Mouse (Mus musculus) spleen, adult 2 months (tissue): Measurements from ENCODE around the gene Pcif1. TPM values are rescaled to one million over a fixed set of nuclear protein-coding genes. Genes with fewer than 3 reads are reported as not detected.
A peak's percentile ranks its signal among the peaks of the same experiment; 100 is the strongest.
"Not testable (repeated sequence)": the region's sequence is repeated elsewhere in the genome, so short reads cannot be mapped to it uniquely, and the experiment has no call there.

Experiments
- DNase-seq, 2 experiments: peaks; one replicate each; pipeline versions ENCODE4 v3.0.0 to v3.0.0-alpha.2; 2012 to 2021; ENCODE audit warnings: low spot score in 2 of 2, low read depth in 1 of 2
- H3K27ac ChIP-seq: fragments of 200-500 bp; 2 replicates; pipeline ENCODE4 v1.5.1; 2012; ENCODE audit warnings: low read length, inconsistent platforms; ENCODE audit not compliant: insufficient read depth
- H3K27me3 ChIP-seq: fragments of 200-500 bp; 2 replicates; pipeline ENCODE4 v1.6.1; 2012; ENCODE audit warnings: mild to moderate bottlenecking, moderate library complexity, low read length, inconsistent platforms; ENCODE audit not compliant: control insufficient read depth, insufficient read depth
- H3K36me3 ChIP-seq: fragments of 200-500 bp; 2 replicates; pipeline ENCODE4 v1.6.1; 2012; ENCODE audit warnings: mild to moderate bottlenecking, low read length, inconsistent platforms; ENCODE audit not compliant: control insufficient read depth, insufficient read depth
- H3K4me1 ChIP-seq: fragments of 200-500 bp; 2 replicates; pipeline ENCODE4 v1.6.1; 2011; ENCODE audit warnings: inconsistent platforms; ENCODE audit not compliant: control insufficient read depth, insufficient read depth, insufficient read length
- H3K4me3 ChIP-seq: fragments of 200-500 bp; 2 replicates; pipeline ENCODE4 v1.5.1; 2011; ENCODE audit warnings: mild to moderate bottlenecking, inconsistent platforms; ENCODE audit not compliant: insufficient read depth, insufficient read length; ENCODE audit errors: extremely low read depth
- CTCF ChIP-seq: fragments of 200-500 bp; IDR thresholded peaks from 2 replicates; pipeline ENCODE4 v1.5.1; 2011; ENCODE audit warnings: mild to moderate bottlenecking, inconsistent platforms; ENCODE audit not compliant: insufficient read depth, insufficient read length, insufficient replicate concordance; ENCODE audit errors: extremely low read depth
- POLR2A ChIP-seq: fragments of 200-500 bp; IDR thresholded peaks from 2 replicates; pipeline ENCODE4 v1.6.1; 2011; ENCODE audit warnings: low read depth, low read length, inconsistent platforms
- WGBS: fragments of 180-500 bp; shearing (Covaris S2); methylation state at CpG from one replicate; pipeline ENCODE4 v1.1.7; 2018; 5-methylcytosine and 5-hydroxymethylcytosine counted together
- polyA plus RNA-seq: library from polyadenylated mRNA; depleted of rRNA; stranded (reverse); fragments of >200 nt; gene quantifications from 2 replicates; pipeline ENCODE4 v1.2.3, GENCODE M21; 2012

Gene Pcif1
- polyA plus RNA-seq, 1 experiment: 33.2 TPM

DNA sequence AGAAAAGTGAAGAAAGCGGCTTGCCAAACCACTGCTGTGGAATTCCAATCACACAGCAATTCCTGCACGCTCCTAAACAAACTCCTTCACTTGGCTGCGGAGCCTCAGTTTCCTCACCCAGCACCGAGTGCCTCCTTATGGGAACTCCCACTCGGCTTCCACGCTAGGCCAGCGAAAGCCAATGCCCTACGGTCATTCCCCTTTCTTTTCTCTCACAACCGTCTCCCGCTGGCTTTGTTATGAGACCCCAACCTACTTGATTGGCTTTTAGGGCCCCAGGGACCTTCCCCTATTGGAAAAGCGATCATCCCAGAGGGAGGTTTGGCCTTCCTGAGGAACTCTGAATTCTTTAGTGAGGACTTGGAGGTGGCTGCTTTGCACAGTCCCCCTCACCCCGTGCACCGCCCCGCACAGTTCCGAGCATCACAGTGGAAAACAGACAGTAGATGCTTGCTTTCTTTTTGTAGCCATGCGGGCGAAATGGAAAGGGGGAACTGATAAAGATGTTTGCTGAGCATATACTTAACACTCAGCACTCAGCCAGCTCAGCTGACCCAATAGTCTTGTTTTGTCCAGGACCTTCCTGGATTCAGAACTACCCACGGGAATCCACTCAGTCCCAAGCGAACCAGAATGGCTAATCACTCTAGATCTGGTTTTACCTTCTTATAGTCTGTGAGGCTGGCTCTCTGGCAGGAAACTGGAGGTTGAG is 21.1 kb upstream of the Pcif1 start:
- H3K27me3 ChIP-seq: peaks cover 10% of the 10 kb centered on the region
- H3K27ac ChIP-seq: no peak overlapping the region
- no peak for DNase-seq
- no peak for TF ChIP-seq CTCF
- no peak for TF ChIP-seq POLR2A
- WGBS: 13% methylated on average over 19 of the region's 19 CpGs
- H3K4me1 ChIP-seq: peaks cover 17% of the 10 kb centered on the region
- H3K36me3 ChIP-seq: no peaks in the 10 kb centered on the region
- peak overlapping the region; percentile 65; the same call in 1 of the 2 replicates for H3K4me3 ChIP-seq

DNA sequence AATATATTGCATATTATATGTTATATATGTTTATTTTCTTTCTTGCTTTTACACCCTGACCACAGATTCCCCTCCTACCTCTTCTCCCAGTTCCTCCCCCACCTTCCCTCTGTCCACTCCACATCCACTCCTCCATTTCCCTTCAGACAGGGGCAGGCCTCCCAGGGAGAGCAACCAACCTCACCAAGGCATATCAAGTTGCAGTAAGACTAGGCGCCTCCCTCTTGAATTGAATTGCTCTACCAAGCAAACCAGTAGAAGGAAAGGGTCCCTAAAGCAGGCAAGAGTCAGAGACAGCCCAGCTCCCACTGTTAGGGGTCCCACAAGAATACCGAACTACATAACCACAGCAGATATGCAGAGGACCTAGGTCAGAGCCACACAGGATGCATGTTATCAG is 19.9 kb upstream of the Pcif1 start:
- Histone ChIP-seq H3K4me1 (peaks cover 17% of the 10 kb centered on the region), H3K27me3 (peaks cover 10% of the 10 kb centered on the region), H3K4me3 (no peak overlapping the region), H3K36me3 (no peaks in the 10 kb centered on the region), H3K27ac (no peak overlapping the region)
- WGBS: 72% methylated on average over 2 of the region's 2 CpGs
- TF ChIP-seq CTCF (no peak), POLR2A (no peak)
- no peak for DNase-seq

DNA sequence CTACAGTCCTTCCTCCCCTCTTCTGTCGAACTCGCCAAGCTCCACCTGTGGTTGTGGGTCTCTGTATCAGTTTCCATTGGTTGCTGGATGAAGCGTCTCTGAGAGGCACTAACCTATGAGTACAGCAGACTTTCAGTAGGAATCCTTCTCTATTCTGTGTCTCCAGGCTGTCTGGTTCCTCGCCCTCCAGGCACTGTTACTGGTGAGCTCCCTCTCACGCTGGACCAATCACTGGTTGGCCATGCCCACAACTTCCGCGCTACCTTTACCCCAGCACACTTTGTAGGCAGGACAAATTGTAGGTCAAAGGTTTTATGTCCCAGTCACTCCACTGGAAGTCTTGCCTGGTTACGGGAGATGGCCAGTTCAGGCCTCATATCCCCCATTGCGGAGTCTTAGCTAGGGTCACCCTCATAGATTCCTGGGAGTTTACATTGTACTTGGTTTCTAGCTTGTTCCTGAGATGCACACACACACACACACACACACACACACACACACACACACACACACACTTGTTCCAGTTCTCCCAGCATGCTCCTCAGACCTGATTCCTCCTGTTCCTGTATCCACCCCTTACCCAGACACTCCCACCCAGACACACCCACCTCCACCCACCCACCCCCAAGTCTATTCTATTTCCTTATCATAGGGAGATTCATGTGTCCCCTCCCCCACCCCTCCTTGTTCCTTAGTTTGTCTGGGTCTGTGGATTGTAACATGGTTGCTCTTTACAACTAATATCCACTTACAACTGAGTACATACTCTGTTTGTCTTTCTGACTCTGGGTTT is 19.3 kb upstream of the Pcif1 start:
- no peak overlapping the region for H3K4me3 ChIP-seq
- no peak for DNase-seq
- H3K27me3 ChIP-seq: peaks cover 10% of the 10 kb centered on the region
- 69% methylated on average over 9 of the region's 9 CpGs for WGBS
- no peak for TF ChIP-seq POLR2A
- no peak for TF ChIP-seq CTCF
- peaks cover 17% of the 10 kb centered on the region for H3K4me1 ChIP-seq
- no peak overlapping the region for H3K27ac ChIP-seq
- H3K36me3 ChIP-seq: no peaks in the 10 kb centered on the region

DNA sequence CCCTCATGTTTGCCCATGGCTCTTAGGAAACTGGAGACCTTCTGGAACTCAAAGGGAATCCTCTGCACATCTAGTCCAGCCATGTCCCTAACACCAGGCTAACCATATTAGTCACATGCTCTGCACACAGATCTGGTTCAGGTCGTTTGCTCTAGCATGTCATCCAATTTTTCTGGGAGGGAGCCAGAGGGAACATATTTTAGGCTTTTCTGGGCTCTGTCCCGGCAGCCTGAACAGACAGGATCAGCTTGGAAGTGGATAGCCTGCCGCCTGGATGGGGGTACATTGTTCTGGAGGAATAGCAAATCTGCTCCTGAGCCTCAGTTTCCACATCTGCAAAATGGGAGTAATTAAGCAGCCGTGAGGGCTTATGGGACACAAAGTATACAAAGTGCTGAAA is 18.0 kb upstream of the Pcif1 start:
- Histone ChIP-seq H3K4me1 (peaks cover 17% of the 10 kb centered on the region), H3K36me3 (no peaks in the 10 kb centered on the region), H3K27me3 (peaks cover 10% of the 10 kb centered on the region), H3K27ac (no peak overlapping the region), H3K4me3 (no peak overlapping the region)
- no peak for TF ChIP-seq POLR2A
- TF ChIP-seq CTCF: no peak
- 73% methylated on average over 4 of the region's 4 CpGs for WGBS
- DNase-seq: no peak

DNA sequence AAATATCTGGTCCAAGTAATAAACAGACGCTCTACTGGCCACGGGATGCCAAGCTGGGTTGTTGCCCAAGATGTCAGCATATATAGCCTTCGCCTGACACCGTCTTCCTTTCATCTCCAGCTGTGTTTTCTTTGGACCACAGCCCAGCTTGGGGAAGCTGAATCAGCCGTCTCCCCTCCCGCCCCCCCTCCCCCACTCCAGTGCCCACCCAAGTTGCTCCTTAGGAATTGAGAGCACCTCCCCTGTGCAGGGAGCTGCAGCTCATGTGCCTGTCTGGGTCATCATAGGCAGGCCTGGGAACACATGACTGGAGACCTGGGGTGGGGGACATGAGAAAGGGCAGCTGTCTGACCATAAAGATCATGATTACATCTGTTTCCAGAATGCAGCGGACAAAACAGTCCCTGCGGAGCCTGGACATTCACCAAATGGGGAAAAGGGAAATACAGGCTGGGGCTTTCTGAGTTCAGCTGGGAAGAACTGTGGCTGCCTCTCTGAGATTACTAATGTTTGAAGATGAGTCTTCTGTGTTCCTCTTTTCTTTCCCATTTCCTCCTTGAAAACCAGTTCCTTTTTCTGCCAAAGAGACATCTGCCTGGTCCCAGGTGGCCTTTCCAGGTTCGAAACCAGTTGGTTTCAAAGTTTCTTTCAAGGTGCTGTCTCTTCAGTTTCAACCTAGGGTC is 16.8 kb upstream of the Pcif1 start:
- no peak for DNase-seq
- TF ChIP-seq CTCF (no peak), POLR2A (no peak)
- Histone ChIP-seq H3K36me3 (no peaks in the 10 kb centered on the region), H3K4me1 (peaks cover 18% of the 10 kb centered on the region), H3K27me3 (peaks cover 6% of the 10 kb centered on the region), H3K4me3 (no peak overlapping the region), H3K27ac (peak overlapping the region; percentile 53)
- 29% methylated on average over 9 of the region's 9 CpGs for WGBS

DNA sequence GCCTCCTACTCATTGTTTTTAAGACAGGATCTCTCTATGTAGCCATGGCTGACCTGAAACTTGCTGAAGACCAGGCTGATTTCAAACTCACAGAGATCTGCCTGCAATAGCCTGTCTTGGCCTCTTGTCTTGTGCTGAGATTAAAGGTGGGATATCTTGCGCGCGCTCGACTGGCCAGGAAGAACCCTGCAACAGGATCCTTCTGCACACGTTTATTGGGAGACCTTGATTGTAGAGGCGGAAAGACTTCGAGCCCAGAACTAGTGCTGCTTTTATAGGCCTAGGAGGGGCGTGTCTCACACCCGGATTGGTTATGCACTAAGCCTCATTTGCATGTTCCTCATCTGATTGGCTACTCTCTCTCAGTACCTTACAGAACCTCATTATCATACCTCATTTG is 15.7 kb upstream of the Pcif1 start:
- not testable (repeated sequence) for H3K27me3 ChIP-seq, DNase-seq, H3K27ac ChIP-seq, H3K36me3 ChIP-seq, H3K4me3 ChIP-seq
- H3K4me1 ChIP-seq: peaks cover 13% of the 10 kb centered on the region
- 95% methylated on average over 8 of the region's 9 CpGs for WGBS

DNA sequence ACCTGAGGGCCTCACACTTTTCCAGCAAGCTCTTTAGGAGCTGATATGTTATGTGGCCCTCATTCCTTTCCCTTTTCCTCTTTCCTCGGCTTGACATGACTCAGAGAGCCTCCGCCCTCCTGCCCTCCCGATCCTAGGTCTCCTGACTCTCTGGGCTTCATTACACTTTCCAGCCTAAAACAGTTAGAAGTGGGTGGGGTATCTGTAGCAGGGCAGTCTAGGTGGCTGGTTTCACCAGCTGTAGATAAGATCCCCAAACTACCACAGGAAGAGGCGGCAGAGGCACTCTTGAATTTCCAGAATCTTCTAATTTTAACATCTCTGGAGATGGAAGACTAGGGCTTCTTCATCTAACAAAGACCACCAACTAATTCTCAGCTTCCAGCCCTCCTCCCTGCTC is 14.5 kb upstream of the Pcif1 start:
- no peak for DNase-seq
- no peaks in the 10 kb centered on the region for H3K36me3 ChIP-seq
- H3K27ac ChIP-seq: no peak overlapping the region
- H3K4me1 ChIP-seq: peaks cover 16% of the 10 kb centered on the region
- 79% methylated on average over 4 of the region's 4 CpGs for WGBS
- H3K4me3 ChIP-seq: no peak overlapping the region
- no peaks in the 10 kb centered on the region; the same call in 1 of the 2 replicates for H3K27me3 ChIP-seq
- TF ChIP-seq CTCF (no peak), POLR2A (no peak)
